Mouse (Mus musculus) frontal cortex, postnatal 14 days (tissue): ENCODE data around the gene Fam229b.

Experiments
- DNase-seq, 2 experiments: peaks; one replicate each; pipeline ENCODE4 v3.0.0; 2022; ENCODE audit warnings: low spot score in 2 of 2

Fam229b gene

DNA sequence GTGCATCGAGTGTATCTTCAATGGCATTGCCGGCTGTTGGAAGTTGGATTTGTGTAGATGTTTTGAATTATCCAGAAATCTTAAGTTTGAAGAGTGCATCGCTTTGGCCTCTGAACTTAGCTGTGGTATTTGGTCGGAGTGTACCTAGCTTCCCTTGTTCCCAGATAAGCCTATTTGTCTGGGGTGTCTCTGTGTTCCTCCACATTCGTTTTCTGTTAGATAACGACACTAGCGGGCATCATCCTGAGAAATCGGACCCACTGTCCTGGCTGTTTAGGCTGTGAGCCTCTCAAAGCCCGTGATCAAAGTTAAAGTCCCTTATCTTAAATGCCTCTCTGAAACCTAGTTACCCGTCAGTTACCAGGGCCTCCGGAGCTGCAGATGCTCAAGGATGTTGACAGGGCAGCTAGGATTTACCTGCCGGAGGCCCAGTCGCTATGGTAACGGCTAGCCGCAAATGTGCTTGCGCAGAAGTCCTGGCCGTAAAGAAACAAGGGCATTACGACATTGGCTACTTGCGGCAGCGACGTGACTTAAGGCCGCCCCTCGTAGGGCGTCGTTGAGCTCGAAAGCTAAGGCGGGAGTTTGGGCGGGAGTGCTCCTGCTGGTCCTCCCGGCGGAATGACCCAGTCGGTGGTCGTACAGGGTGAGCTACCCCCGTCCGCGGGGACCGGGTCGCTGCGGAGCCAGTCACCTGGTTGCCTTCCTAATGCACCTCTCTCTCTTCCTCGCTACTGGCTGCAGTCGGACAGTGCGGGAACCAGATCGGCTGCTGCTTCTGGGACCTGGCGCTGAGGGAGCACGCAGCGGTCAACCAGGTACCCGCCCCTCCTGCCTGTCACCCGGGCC lies at the start of gene Fam229b, which contains the start of gene Tube1:
Gene Fam229b, minus strand, starts transcription at position 453 of the 849 bp plus-strand sequence.
Gene Tube1, plus strand, starts transcription at position 515 of the 849 bp plus-strand sequence.
- DNase-seq, result peak; percentile 90

DNA sequence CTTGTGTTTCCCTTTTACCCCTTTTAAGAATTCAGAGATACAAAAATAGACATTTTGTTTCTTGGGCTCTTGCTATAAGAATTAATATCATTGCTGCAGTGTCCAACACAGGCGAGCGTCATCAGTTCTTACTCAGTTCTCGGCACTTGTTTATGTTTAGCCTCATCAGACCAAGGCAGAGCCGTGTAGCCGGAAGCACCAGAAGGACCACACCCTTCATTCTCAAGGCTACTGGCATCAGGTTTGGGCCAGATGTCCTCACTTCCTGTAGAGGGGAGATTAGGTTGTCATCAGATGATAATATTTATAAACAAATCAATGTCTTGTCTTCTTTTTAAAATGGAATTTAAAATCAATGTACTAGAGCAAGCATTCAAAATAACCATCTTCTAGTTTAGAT lies 43.3 kb upstream of the Fam229b start:
- DNase-seq, result no peak

DNA sequence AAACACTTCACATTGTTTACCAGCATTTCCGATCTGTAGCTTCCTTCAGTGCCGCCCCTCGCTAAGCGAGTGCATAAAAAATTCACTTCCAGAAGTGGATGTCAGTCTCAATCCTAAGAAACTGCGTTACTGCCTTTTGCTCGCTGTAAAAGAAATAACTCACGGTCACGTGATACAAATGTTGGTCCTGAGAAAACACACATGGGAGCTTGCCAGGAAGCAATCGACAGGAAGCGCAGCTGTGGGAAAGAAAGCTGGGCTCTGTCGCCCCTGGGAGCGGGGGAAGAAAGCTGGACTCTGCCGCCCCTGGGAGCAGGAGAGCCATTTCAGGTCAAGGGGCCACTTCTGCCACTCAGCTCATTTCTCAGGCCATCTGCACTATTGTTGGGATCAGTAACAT lies 39.4 kb upstream of the Fam229b start:
- no peak for DNase-seq

DNA sequence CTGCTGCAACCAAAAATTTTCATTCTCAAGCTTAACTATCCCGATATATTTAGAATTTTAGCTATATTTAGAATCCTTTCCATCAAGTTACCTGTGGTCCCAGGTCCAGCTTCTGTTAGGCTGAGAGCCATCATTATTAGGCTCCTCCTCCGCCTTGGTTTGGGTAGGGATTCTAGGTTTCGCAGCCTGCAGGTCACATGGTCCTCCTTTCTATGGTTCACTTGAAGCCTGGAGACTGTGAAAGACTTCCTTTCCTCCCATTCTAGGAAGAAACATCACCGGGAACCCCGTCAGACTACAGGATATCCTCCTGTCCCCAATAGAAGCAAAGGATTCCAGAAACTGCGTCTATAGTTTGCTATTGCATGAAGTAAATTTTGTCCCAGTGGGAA lies 38.8 kb upstream of the Fam229b start:
- DNase-seq, result no peak

DNA sequence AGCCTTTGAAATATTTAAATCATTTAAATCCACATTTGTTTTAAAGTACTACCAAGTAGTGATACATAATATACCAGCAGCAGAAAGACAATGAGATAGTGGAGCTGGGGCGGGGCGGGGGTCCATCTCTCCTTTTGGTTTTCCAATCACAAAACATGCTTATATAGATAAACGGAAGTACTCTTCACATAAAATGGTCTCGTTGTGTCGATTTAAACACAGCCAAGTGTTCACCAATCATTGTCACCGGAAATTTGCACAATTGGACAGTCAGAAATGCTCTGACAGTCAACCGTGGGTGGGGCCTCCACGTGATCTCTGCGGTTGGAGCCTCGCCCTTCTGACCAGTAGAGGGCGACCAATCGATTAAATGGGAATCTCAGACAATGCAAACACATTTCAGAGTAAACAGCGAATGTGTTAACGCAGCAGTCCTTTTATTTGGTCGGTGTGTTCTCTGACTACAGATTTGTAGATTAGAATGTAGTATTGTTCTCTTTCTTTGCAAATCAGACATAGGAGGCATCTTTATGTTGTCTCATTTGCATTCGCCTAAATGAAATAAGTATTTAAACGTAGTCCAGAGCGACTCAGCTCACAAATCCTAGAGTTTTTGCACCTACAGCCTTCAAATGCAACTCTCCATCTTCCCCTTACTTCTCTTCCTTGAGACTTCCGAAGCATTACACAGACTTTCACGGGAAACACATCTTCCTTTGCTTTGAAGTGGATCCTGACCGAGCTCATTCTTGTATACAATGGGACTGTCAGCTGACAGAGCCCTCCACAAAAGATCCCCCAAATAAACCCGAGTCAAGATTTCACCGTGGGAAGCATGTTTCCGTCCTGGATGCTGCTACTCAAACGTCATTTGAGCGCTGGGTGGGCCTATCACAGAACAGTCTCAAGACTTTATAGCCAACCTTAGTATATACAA lies 38.2 kb upstream of the Fam229b start:
- DNase-seq, result peak; percentile 86

DNA sequence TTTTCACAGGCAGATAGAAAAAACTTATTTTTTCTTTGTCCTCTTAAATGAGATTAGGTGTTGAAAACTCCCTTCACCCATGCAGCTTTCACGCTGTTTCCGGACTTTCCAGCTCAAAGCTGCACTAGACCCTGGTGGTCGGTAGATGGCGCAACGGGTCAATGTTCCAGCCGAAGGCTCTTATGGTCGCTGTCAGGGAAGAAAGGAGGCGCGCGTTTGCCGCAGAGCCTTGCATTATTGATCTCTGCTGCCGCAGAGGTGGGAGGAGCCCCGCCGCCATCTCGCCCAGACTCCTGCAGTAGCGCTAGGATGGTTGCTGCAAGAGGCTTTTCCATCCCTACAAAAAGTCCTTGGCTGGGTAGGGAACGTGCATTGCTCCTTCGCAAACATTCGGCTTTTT lies 37.4 kb upstream of the Fam229b start:
- peak; percentile 87 to 94 for DNase-seq

DNA sequence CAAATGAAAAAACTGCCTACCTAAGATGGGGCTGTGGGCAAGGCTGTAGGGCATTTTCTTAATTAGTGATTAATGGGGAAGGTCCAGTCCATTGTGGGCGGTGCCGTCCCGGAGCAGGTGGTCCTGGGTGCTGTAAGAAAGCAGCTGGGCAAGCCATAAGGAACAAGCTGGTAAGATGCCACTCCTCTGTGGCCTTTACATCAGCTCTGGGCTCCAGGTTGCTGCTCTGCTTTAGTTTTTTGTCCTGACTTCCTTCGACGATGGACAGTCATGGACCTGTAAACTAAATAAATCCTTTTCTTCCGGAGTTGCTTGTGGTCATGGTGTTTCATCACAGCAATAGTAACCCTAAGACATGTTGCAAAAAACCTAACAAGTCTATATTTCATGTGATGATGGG lies 37.0 kb upstream of the Fam229b start:
- no peak for DNase-seq

DNA sequence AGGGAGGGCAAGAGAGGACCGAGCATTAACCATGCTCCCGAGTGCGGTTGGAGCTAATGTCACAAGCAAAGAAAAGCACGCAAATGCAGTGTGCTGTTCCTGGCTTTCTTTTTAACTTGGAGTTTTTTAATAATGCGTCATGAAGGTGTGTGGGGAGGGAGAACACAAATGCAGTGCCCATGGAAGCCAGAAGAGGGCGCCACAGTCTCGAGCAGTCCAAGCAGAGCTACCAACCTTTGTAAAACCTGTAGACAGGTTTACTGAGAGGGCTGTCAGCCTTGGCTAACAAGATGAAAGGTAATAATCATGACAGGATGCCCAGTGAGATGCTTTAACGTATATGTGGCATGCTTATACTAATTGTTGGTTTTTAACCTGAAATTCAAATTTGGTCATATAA lies 36.5 kb upstream of the Fam229b start:
- peak; percentile 34 to 70 for DNase-seq

DNA sequence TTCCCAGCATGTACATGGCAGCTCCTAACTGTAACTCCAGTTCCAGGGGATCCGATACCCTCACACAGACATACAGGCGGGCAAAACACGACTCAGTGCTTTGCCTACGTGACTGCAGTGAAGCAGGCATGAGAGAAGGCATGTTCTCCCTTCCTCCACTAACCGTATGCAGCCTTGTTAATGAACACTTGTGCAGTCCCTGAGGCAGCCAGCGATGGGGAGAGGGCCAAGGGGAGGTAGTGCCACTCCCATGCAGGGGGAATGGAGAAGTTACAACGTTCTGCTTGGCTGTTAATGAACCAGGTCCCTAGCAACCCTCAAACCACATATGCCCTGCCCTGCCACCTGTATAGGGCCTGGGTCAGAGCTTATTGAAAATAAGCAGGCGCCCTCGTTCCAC lies 35.9 kb upstream of the Fam229b start:
- DNase-seq, result no peak

DNA sequence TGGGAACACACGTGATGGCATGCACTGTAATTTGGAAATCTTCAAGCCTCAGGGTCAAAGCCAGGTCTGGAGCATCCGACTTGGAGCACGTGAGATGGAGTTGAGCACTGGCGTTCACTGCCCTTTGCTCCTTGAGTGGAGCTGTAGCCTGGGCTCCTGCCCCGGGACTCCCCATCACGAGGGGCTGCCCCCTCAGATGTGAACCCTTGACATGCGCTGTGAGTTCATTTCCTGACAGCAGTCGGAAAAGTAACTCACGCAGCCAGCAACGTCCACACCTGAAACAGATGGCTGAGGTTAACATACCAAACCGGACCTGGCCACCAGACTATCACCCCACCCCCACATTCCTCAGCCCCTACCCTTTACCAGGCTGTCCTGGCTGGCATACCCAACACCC lies 33.9 kb upstream of the Fam229b start:
- DNase-seq, result no peak

DNA sequence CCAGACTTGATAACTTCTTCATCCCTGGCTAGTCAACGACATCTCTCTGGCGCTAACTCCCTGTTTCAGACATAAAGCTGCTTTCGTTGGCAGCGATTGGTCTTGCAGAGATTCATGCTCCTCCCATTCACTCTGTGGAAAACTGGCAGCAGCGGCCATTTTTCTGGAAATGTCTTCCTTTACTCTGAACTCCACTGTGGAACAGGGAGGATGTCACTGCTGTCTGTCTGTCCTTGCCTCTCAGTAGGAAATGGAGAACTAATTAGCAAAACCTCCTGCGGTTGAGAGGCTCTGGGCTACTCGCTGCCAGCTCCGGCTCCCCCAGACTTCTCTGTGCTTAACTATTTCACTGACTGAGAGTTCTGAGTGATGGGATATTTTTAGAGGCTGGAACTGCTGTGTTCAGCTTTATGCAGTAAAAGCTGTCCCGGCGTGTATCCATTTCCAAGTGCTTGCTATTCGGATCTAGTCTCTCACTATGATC lies 32.0 kb upstream of the Fam229b start:
- peak; percentile 53 to 56 for DNase-seq

DNA sequence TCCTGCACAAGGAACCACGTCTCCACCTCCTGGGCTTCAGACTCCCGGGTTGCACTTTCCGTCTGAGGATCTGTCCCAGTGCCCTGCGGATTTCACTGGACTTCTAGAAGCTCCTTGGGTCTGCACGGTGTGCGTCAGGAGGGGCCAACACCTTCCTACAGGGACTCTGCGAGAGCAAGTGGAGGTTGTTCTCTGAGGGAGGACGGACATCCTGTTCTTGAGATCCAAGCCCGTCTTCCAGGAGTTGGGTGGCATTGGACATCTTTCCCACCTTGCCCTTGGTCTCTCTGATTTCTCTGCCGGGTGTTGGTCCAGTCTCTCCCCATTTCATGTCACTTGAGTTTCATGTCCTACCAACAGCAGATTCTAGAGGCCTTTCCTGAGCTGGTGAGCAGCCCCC lies 30.0 kb upstream of the Fam229b start, which contains the start of gene Ccn6:
Gene Ccn6, minus strand, starts transcription at position 101 of the 400 bp plus-strand sequence.
- DNase-seq, result no peak

DNA sequence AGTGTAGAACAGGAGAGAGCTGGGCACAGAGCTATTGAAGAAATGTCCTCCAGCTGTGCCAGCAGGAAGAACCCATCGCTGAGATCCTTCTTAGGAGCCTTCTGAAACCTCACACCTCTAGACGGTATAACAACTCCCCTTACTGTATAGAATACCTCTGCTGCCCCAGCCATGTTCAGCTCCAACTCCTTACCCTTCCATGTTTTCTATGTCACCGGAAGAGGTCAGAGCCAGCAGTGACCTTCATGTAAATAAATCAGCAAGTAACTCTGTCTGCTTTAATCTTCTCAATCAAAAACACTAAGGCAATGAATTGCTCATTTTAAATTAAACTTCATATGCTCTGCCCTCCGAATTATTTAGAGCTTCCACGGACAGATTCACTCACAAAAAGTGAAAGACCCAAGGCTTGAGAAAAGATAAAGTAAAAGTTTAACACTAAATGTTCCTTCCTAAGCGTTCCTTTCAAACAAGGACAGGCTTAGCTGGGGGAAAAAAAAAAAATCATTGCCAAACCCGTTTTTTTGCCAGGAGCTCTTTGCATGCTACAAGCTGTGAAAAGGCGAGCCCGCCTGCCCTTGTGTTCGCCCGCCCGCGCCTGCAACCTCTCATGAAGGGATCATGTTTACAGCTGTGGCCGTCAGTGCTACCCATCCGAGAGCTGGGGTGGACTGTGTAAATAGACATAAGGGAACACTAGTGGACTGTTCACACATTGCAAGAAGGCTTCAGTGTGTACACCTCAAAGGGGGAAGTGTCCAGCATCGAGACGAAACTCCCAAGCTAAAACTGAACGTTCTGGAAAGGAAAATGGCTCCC lies 29.2 kb upstream of the Fam229b start:
- no peak for DNase-seq

DNA sequence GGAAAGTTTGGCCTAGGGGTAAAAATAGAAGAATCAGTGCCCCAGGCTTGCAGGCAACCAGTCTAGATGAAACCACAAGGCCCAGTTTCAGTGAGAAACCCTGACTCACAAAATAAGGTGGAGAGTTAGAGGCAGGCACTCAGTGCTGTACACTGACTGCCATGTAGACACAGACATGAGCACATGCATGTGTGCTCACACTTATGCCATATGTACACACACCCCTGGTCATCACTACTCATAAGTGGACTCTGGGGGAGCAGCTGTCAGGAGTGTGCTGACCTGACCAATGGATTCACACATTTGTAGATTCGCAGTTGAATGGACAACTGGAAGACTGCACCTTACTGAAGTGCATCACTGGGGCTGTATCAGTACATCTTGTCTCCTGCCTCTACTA lies 27.7 kb upstream of the Fam229b start:
- no peak for DNase-seq

DNA sequence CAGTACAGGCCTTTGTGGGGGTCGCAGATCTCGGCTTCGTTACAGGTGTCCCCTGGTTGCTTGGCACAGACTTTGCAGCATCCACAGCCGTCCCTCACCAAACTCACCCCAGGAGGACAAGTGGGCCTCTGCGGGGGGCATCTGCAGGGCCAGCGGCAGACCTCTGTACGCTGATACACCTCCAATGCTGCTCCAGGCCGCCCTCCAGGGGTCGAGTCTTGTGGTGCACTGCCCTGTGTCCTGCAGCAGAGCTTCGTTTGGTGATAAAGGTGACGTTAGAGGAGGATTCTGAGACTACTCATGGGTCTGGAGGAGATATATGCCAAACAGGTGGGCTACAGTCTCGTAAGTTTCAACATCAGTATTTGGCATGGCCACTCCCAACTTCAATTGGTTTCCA lies 24.6 kb upstream of the Fam229b start:
- no peak for DNase-seq

DNA sequence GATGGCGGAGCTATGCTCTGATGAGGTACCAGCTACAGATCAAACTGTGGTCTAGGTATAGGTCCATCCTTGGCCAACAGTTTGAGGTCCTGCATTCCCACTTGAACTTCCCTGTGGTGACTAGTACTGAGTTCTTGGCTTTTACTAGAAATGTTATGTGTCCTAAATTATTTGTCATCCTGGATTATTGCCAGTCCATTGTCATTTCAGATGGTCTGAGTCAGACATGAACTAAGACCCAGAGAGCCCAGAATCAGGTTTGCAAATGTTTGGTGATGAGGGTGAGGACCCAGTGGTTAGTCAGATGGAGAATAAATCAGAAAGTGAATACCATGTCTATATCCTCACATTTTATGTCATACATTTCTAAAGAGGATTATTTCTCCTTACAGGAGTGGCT lies 23.6 kb upstream of the Fam229b start:
- DNase-seq, result no peak

DNA sequence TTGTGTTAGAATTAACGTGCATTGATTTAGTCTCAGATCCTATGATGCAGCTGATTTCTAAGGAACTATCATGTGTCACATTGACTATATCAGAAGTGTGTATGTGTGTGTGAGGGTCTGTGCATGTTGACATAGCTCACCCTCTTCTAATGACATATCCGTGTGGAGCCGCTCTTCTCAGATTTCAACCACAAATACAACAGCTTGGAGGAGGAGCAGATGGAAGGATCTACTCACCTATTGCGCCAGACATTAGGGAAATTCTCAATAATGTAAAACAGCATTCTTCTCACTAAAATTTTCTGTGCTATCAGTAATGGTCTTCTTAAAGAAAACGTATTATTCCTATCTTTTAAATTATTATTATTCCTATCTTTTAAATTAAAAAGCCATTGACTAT lies 23.0 kb upstream of the Fam229b start:
- no peak for DNase-seq

DNA sequence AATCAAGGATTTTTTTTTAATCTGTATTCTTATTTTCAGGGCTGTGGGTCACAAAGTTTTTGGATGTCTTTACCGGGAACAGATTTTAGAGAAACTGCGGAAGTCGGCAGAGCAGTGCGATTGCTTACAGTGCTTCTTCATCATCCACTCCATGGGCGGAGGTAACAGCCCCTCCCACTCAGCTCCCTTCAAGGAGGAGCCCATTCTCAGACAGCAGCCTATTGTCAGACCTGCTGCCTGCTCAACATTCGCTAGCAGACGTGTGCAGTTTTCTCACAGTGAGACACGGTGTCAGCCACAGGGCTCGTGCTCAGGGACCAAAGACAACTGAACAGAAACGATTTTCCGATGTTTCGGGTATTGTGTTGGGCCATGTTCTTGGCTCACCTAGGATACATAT lies 8.5 kb upstream of the Fam229b start:
- DNase-seq, result no peak

DNA sequence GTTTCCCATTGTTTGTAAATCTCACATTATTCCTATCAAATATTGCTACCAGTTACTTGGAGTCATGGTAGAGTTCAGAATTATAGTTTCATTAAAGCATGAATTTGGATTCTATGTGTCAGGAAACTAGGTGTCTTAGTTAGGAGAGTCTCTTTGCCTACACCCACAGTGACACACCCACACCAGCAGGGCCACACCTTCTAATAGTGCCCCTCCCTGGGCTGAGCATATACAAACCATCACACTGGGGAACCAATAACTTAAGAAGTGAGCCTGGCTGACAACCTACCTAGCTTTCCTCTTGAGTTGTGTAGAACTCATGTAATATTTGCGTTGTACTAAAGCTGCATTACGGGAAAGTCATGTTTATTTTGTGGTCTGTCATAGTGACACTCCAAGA lies 7.7 kb upstream of the Fam229b start:
- DNase-seq, result no peak

DNA sequence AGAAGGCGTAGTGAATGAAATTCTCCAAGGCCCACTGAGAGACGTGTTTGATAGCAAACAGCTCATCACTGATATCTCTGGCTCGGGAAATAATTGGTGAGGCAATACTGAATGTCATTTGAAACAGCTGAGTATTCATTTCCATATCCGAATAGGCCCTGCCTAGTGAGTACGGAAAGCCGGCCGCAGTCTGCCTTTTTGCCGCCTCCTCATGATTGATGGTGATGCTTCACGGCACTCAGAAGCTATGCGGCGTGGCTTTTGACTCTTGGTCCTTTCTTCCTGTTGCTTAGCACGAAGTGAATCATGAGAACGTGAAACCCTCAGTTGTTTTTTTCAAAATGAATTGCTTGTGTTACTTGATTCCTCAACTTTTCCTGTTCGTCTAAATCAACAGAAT lies 7.1 kb upstream of the Fam229b start:
- DNase-seq, result no peak

DNA sequence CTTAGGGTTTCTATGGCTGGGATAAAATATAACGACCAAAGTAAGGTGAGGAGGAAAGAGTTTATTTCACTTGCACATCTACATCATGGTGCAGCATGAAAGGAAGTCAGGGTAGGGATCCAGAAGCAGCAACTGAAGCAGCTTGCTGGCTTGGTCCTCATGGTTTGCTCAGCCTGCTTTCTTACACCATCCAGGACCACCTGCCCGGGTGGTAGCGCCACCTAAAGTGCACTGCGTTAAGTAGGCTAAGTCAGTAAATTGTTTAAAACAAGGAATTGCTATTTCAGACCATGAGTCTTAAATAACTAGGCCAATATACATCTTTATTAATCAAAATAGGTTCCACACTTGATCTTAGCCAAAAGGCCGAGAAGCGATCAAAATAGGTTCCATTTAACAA lies 5.0 kb upstream of the Fam229b start:
- DNase-seq, result no peak

DNA sequence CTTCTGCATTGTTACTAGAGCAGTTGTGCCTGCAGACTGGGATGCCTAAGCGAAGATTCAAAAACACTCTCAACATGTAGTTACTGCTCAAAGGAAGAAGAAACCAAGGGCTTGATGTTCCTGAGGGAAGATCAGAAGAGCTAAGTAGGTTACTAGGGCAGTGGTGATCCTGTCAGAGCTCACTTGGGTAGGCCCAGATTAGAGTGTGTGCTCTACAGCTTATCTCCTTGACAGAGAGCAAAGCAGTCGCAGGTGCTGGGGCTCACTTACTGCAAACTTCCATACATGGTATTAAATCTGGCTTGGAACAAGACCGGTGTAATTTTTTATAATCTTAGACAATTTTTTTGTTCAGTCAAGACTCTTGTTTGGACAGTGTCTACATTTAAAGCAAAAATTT lies 4.1 kb upstream of the Fam229b start:
- no peak for DNase-seq
